Mouse (Mus musculus) bone marrow macrophage, adult 2 months (primary cell): ENCODE results near the gene Lce1b.

Experiments
- CTCF ChIP-seq: IDR thresholded peaks from 2 replicates; pipeline ENCODE4 v1.5.1; 2012; ENCODE audit warnings: low read depth, mild to moderate bottlenecking, low read length, moderate library complexity
- POLR2A ChIP-seq: IDR thresholded peaks from 2 replicates; pipeline ENCODE4 v1.6.1; 2012; ENCODE audit warnings: mild to moderate bottlenecking, low read depth, low read length, borderline replicate concordance

- no peak for TF ChIP-seq CTCF
- TF ChIP-seq POLR2A = no peak
These were observed 22.2 kb upstream of the Lce1b start, which contains the start of gene Lce1c for GRCm38 (mm10) chr3:92678947-92679346.
